Mouse (Mus musculus) myocyte (in vitro differentiated cells): ENCODE measurements around the gene Krt12.

ENCODE experiments used
- CEBPB ChIP-seq: IDR thresholded peaks from 2 replicates; pipeline ENCODE4 v1.6.1; 2011; ENCODE audit warnings: mild to moderate bottlenecking, moderate library complexity; ENCODE audit not compliant: poor library complexity, insufficient read depth, severe bottlenecking
- MAX ChIP-seq: IDR thresholded peaks from one replicate; pipeline ENCODE4 v1.6.1; 2011; ENCODE audit warnings: low read depth, mild to moderate bottlenecking, control low read depth
- MYOD1 ChIP-seq, 3 experiments: IDR thresholded peaks; one replicate each; pipeline ENCODE4 v1.6.1; 2011; ENCODE audit warnings: control low read depth in 2 of 3, low read depth in 2 of 3, mild to moderate bottlenecking in 2 of 3, moderate library complexity in 1 of 3; ENCODE audit not compliant: insufficient read length in 2 of 3, control insufficient read depth in 1 of 3
- POLR2A ChIP-seq: IDR thresholded peaks from one replicate; pipeline ENCODE4 v1.6.1; 2011; ENCODE audit warnings: low read depth, mild to moderate bottlenecking, control low read depth, moderate library complexity; ENCODE audit not compliant: insufficient read length
- POLR2AphosphoS2 ChIP-seq: IDR thresholded peaks from one replicate; pipeline ENCODE4 v1.6.1; 2011; ENCODE audit warnings: low read depth, control low read depth; ENCODE audit not compliant: insufficient read length
- SRF ChIP-seq: IDR thresholded peaks from one replicate; pipeline ENCODE4 v1.6.1; 2011; ENCODE audit warnings: low read depth; ENCODE audit not compliant: control insufficient read depth, insufficient read length
- TCF12 ChIP-seq: IDR thresholded peaks from one replicate; pipeline ENCODE4 v1.6.1; 2011; ENCODE audit warnings: mild to moderate bottlenecking, control low read depth; ENCODE audit not compliant: poor library complexity, insufficient read depth, severe bottlenecking
- USF1 ChIP-seq: IDR thresholded peaks from one replicate; pipeline ENCODE4 v1.6.1; 2011; ENCODE audit warnings: low read depth, mild to moderate bottlenecking, control low read depth, moderate library complexity

- TF ChIP-seq USF1 (no peak), TCF12 (no peak), POLR2AphosphoS2 (no peak), POLR2A (no peak), MAX (no peak), SRF (no peak), MYOD1 (IDR thresholded peaks at IDR 0.05; ENCODE audit: control insufficient read depth in 1 of 3, insufficient read length in 2 of 3, low read depth in 2 of 3) (no peak), CEBPB (no peak)
Measured at GRCm38 (mm10) chr11:99366791-99367190, 55.3 kb downstream of the Krt12 start.
